Mouse (Mus musculus): Measurements from ENCODE around the gene Slc9a8. TPM values are rescaled to one million over a fixed set of nuclear protein-coding genes. Genes with fewer than 3 reads are reported as not detected.
"Not testable (repeated sequence)": the region's sequence is repeated elsewhere in the genome, so short reads cannot be mapped to it uniquely, and the experiment has no call there.

Gene Slc9a8
- polyA plus RNA-seq, 1 experiment from 2014 or later: 21.6 TPM

DNA sequence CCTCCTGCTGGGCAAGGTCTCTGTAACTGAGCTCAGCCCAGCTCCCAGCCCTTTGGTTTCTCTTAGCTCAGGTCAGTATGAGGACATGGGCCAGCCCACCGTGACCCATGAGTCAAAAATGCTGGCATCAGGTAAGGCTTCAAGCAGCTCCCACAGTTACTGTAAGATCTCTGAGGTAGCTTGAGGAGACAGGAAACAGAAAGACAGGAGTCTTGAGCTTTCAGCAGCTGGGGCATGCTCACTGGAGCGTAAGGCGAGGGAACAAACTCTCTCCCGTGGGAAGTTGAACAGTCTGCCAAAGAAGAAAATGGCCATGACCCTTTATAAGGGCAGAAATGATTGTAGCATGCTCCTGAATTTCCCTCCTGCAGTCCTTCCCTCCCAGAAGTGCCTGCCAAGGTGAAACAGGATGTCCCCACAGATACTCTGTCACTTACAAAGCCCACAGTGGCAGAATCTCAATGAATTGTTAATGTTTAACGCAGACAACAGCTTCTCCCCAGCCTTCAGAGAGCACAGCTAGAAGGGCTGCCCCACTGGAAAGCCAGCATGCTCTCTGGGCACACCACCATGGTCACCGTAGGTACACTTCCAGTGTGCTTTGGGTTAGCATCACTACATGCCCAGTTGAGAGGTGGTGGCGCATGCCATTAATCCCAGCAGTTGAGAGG is 40.8 kb upstream of the Slc9a8 start:
- WGBS (ENCODE audit: insufficient replicate concordance): 59% methylated on average over 7 of the region's 7 CpGs
- no peak overlapping the region for H3K9ac ChIP-seq (ENCODE audit: low read depth, low read length)
- no peaks in the 10 kb centered on the region for H3K9me3 ChIP-seq (replicated peaks; ENCODE audit: control insufficient read depth, low read length)

DNA sequence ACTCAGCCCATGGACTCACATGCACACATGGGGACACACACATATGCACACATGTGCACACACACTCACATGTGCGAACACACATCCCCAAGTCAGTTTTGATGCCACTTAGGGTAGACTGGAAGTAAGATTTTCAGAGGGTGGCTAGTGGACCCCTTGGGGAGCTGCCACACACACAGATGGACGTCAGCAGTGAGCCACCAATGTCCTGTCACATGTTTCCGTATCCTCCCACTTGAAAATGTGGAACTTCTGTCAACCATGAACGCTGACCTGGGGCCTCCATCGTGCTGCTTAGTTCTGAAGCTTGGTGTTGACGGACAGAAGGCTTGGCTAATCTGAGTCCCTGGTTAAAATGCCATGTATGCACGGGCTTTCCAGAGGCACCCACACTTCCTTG is 39.9 kb upstream of the Slc9a8 start:
- WGBS (ENCODE audit: insufficient replicate concordance): 51% methylated on average over 7 of the region's 7 CpGs
- H3K4me3 ChIP-seq (ENCODE audit: low read depth, low read length): no peak overlapping the region
- H3K36me3 ChIP-seq (ENCODE audit: control insufficient read depth, insufficient read depth, low read length): no peaks in the 10 kb centered on the region
- no peak for ATAC-seq (replicated peaks; ENCODE audit: insufficient number of reproducible peaks, low FRiP score, low TSS enrichment)
- H3K27ac ChIP-seq (ENCODE audit: low read depth, low read length): no peak overlapping the region
- no peaks in the 10 kb centered on the region for H3K9me3 ChIP-seq (replicated peaks; ENCODE audit: control insufficient read depth, low read length)
- 0 out of 2 replicates have a peak, but pooled peaks cover 5% of the 10 kb centered on the region for H3K4me1 ChIP-seq (ENCODE audit: control insufficient read depth, insufficient read depth, low read length)
- H3K27me3 ChIP-seq (ENCODE audit: control insufficient read depth, insufficient read depth, low read length): no peaks in the 10 kb centered on the region
- H3K4me2 ChIP-seq: no peak overlapping the region
- H3K9ac ChIP-seq (ENCODE audit: low read depth, low read length): no peak overlapping the region

More for the DNA sequence above, 40.8 kb upstream of the Slc9a8 start:
- Histone ChIP-seq H3K27ac (ENCODE audit: low read depth, low read length) (no peak overlapping the region), H3K27me3 (ENCODE audit: control insufficient read depth, insufficient read depth, low read length) (no peaks in the 10 kb centered on the region), H3K4me2 (no peak overlapping the region), H3K4me1 (ENCODE audit: control insufficient read depth, insufficient read depth, low read length) (0 out of 2 replicates have a peak, but pooled peaks cover 5% of the 10 kb centered on the region), H3K4me3 (ENCODE audit: low read depth, low read length) (no peak overlapping the region), H3K36me3 (ENCODE audit: control insufficient read depth, insufficient read depth, low read length) (no peaks in the 10 kb centered on the region)
- no peak for ATAC-seq (replicated peaks; ENCODE audit: insufficient number of reproducible peaks, low FRiP score, low TSS enrichment)

DNA sequence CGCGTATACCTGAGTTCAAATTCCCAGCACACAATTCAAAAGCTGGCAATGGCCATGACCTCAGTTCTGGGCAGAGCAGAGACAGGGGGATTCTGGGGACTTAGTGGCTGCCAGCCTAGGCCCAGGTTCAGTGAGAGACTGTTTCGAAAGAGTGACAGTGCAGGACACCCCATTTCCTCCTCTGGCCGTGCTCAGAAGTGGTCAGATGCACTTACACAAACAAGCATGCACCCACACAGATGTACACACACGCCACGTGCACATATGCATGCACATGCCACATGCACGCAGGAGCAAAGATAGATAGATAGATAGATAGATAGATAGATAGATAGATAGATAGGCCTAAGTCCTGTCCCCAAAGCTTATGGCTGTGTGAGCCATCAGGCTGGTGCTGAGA is 39.1 kb upstream of the Slc9a8 start:
- H3K9ac ChIP-seq (ENCODE audit: low read depth, low read length): no peak overlapping the region
- H3K4me1 ChIP-seq (ENCODE audit: control insufficient read depth, insufficient read depth, low read length): 0 out of 2 replicates have a peak, but pooled peaks cover 5% of the 10 kb centered on the region
- H3K27ac ChIP-seq (ENCODE audit: low read depth, low read length): no peak overlapping the region
- H3K27me3 ChIP-seq (ENCODE audit: control insufficient read depth, insufficient read depth, low read length): no peaks in the 10 kb centered on the region
- no peak overlapping the region for H3K4me2 ChIP-seq
- H3K9me3 ChIP-seq (replicated peaks; ENCODE audit: control insufficient read depth, low read length): no peaks in the 10 kb centered on the region
- 90% methylated on average over 7 of the region's 7 CpGs for WGBS (ENCODE audit: insufficient replicate concordance)
- H3K4me3 ChIP-seq (ENCODE audit: low read depth, low read length): no peak overlapping the region
- no peak for ATAC-seq (replicated peaks; ENCODE audit: insufficient number of reproducible peaks, low FRiP score, low TSS enrichment)
- no peaks in the 10 kb centered on the region for H3K36me3 ChIP-seq (ENCODE audit: control insufficient read depth, insufficient read depth, low read length)

GRCm38 (mm10) chr2:167383666-167384083 is 37.8 kb upstream of the Slc9a8 start:
- Histone ChIP-seq H3K9ac (ENCODE audit: low read depth, low read length) (no peak overlapping the region), H3K9me3 (replicated peaks; ENCODE audit: control insufficient read depth, low read length) (no peaks in the 10 kb centered on the region), H3K4me2 (no peak overlapping the region), H3K27ac (ENCODE audit: low read depth, low read length) (no peak overlapping the region), H3K36me3 (ENCODE audit: control insufficient read depth, insufficient read depth, low read length) (no peaks in the 10 kb centered on the region), H3K27me3 (ENCODE audit: control insufficient read depth, insufficient read depth, low read length) (no peaks in the 10 kb centered on the region), H3K4me1 (ENCODE audit: control insufficient read depth, insufficient read depth, low read length) (0 out of 2 replicates have a peak, but pooled peaks cover 5% of the 10 kb centered on the region), H3K4me3 (ENCODE audit: low read depth, low read length) (no peak overlapping the region)
- no peak for ATAC-seq (replicated peaks; ENCODE audit: insufficient number of reproducible peaks, low FRiP score, low TSS enrichment)
- 47% methylated on average over 13 of the region's 13 CpGs for WGBS (ENCODE audit: insufficient replicate concordance)

DNA sequence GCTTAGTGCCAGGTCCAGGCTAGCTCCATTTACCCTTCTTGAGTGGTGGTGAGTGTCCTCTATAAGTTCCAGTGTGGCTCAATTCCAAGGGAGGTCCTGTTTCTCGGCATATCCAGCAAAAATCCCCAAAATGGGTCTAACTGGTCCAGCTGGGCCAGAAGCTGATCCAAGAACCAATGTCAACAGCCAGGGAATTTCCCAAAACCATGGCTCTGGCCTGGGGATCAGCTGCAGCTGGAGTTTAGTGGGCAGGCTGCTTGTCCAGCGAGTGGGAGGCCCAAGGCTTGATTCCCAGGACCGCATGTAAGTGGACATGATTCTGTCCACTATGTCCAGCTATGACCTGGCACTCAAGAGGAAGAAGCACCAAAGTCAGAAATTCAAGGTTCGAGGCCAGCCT is 35.1 kb upstream of the Slc9a8 start:
- Histone ChIP-seq H3K4me1 (ENCODE audit: control insufficient read depth, insufficient read depth, low read length) (0 out of 2 replicates have a peak, but pooled peaks cover 5% of the 10 kb centered on the region), H3K9ac (ENCODE audit: low read depth, low read length) (no peak overlapping the region), H3K9me3 (replicated peaks; ENCODE audit: control insufficient read depth, low read length) (peaks cover 5% of the 10 kb centered on the region; the same call in 1 of the 2 replicates), H3K36me3 (ENCODE audit: control insufficient read depth, insufficient read depth, low read length) (no peaks in the 10 kb centered on the region), H3K4me3 (ENCODE audit: low read depth, low read length) (no peak overlapping the region), H3K27me3 (ENCODE audit: control insufficient read depth, insufficient read depth, low read length) (no peaks in the 10 kb centered on the region), H3K27ac (ENCODE audit: low read depth, low read length) (no peak overlapping the region), H3K4me2 (no peak overlapping the region)
- no peak for ATAC-seq (replicated peaks; ENCODE audit: insufficient number of reproducible peaks, low FRiP score, low TSS enrichment)
- whole genome bisulfite sequencing (ENCODE audit: insufficient replicate concordance): 80% methylated on average over 4 of the region's 4 CpGs

DNA sequence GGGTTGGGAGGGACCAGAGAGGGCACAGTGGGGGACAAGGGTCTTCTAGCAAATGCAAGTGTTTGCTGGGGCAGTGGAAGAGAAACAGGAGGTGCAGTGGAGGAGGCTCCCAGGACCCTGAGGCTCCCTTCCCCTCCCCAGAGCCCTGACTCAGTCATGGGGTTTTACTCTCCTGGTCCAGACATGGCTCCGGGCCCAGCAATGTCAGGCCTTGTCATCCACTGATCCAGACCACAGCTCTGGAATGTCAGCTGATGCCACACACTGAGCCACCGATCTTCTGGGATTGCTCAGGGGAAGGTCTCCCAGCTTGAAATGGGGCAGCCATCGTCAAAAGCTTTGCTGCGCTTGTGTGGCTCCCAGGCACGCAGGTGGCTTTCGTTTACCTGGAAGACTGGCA is 34.5 kb upstream of the Slc9a8 start:
- H3K9ac ChIP-seq (ENCODE audit: low read depth, low read length): no peak overlapping the region
- no peak overlapping the region for H3K4me2 ChIP-seq
- 0 out of 2 replicates have a peak, but pooled peaks cover 5% of the 10 kb centered on the region for H3K4me1 ChIP-seq (ENCODE audit: control insufficient read depth, insufficient read depth, low read length)
- no peaks in the 10 kb centered on the region for H3K27me3 ChIP-seq (ENCODE audit: control insufficient read depth, insufficient read depth, low read length)
- no peak overlapping the region for H3K4me3 ChIP-seq (ENCODE audit: low read depth, low read length)
- peaks cover 5% of the 10 kb centered on the region; the same call in 1 of the 2 replicates for H3K9me3 ChIP-seq (replicated peaks; ENCODE audit: control insufficient read depth, low read length)
- ATAC-seq (replicated peaks; ENCODE audit: insufficient number of reproducible peaks, low FRiP score, low TSS enrichment): no peak
- H3K36me3 ChIP-seq (ENCODE audit: control insufficient read depth, insufficient read depth, low read length): no peaks in the 10 kb centered on the region
- H3K27ac ChIP-seq (ENCODE audit: low read depth, low read length): no peak overlapping the region
- 62% methylated on average over 6 of the region's 6 CpGs for WGBS (ENCODE audit: insufficient replicate concordance)

GRCm38 (mm10) chr2:167394426-167394825 is 27.1 kb upstream of the Slc9a8 start:
- H3K4me3 ChIP-seq (ENCODE audit: low read depth, low read length): no peak overlapping the region
- no peaks in the 10 kb centered on the region for H3K27me3 ChIP-seq (ENCODE audit: control insufficient read depth, insufficient read depth, low read length)
- peaks cover 5% of the 10 kb centered on the region; the same call in 1 of the 2 replicates for H3K9me3 ChIP-seq (replicated peaks; ENCODE audit: control insufficient read depth, low read length)
- no peak for ATAC-seq (replicated peaks; ENCODE audit: insufficient number of reproducible peaks, low FRiP score, low TSS enrichment)
- no peak overlapping the region for H3K9ac ChIP-seq (ENCODE audit: low read depth, low read length)
- H3K27ac ChIP-seq (ENCODE audit: low read depth, low read length): no peak overlapping the region
- 62% methylated on average over 7 of the region's 7 CpGs for WGBS (ENCODE audit: insufficient replicate concordance)
- H3K36me3 ChIP-seq (ENCODE audit: control insufficient read depth, insufficient read depth, low read length): no peaks in the 10 kb centered on the region
- no peak overlapping the region for H3K4me2 ChIP-seq
- no peaks in the 10 kb centered on the region for H3K4me1 ChIP-seq (ENCODE audit: control insufficient read depth, insufficient read depth, low read length)

DNA sequence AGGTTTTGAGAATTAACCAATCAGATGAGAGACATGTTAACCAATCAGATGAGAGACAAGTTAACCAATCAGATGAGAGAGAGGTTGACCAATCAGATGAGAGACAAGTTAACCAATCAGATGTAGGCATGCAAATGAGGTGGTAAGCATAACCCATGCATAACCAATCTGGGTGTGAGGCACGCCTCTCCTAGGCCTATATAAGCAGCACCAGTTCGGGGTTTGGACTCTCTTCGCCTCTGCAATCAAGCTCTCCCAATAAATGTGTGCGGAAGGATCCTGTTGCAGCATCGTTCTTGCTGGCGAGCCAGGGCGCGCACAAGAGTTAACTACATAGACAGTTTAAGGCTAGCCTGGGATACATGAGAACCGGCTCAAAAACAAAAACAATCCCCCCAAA is 25.1 kb upstream of the Slc9a8 start:
- ATAC-seq (replicated peaks; ENCODE audit: insufficient number of reproducible peaks, low FRiP score, low TSS enrichment); H3K36me3 ChIP-seq (ENCODE audit: control insufficient read depth, insufficient read depth, low read length); H3K9ac ChIP-seq (ENCODE audit: low read depth, low read length); H3K4me2 ChIP-seq; H3K4me1 ChIP-seq (ENCODE audit: control insufficient read depth, insufficient read depth, low read length); H3K27me3 ChIP-seq (ENCODE audit: control insufficient read depth, insufficient read depth, low read length); H3K4me3 ChIP-seq (ENCODE audit: low read depth, low read length); H3K9me3 ChIP-seq (replicated peaks; ENCODE audit: control insufficient read depth, low read length); H3K27ac ChIP-seq (ENCODE audit: low read depth, low read length): not testable (repeated sequence)
- 92% methylated on average over 9 of the region's 9 CpGs for WGBS (ENCODE audit: insufficient replicate concordance)

- Histone ChIP-seq H3K27me3 (ENCODE audit: control insufficient read depth, insufficient read depth, low read length) (no peaks in the 10 kb centered on the region), H3K4me3 (ENCODE audit: low read depth, low read length) (no peak overlapping the region), H3K4me1 (ENCODE audit: control insufficient read depth, insufficient read depth, low read length) (no peaks in the 10 kb centered on the region), H3K36me3 (ENCODE audit: control insufficient read depth, insufficient read depth, low read length) (no peaks in the 10 kb centered on the region), H3K27ac (ENCODE audit: low read depth, low read length) (no peak overlapping the region), H3K4me2 (no peak overlapping the region), H3K9ac (ENCODE audit: low read depth, low read length) (no peak overlapping the region), H3K9me3 (replicated peaks; ENCODE audit: control insufficient read depth, low read length) (no peaks in the 10 kb centered on the region)
- ATAC-seq (replicated peaks; ENCODE audit: insufficient number of reproducible peaks, low FRiP score, low TSS enrichment): no peak
- whole genome bisulfite sequencing (ENCODE audit: insufficient replicate concordance): 42% methylated on average over 4 of the region's 4 CpGs
These were observed 22.5 kb upstream of the Slc9a8 start for GRCm38 (mm10) chr2:167399012-167399411.
